Mouse (Mus musculus): Measurements from ENCODE around the gene Kcnh2.

DNA sequence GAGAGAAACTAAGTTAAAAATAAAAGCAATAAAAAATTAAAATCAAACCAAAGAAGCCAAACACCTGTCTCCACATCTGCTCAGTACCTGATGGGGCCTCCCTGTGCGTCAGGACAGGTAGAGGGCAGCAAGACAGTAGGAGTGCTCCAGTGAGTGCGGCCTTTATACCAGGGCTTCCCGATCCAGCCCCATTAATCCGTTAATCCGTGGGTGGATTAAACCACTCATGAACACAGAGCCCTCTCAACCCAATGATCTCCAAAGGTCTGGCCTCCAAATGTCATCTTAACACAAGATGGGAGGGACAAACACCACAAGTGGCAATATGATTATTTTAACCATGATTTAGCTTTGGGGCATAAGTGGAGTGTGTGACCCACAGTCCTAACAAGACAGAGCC lies 22.4 kb upstream of the Kcnh2 start:
- TF ChIP-seq POLR2A (IDR thresholded peaks at IDR 0.05; ENCODE audit: insufficient read depth, low read depth, low read length) = no peak
- TF ChIP-seq CTCF (IDR thresholded peaks at IDR 0.05) = no peak
